Mouse (Mus musculus) E14TG2a.4 (cell line): ENCODE measurements at regions not wholly inside any gene's neighbourhood (a gene's known extent, or its start where the extent isn't known, plus 50 kb on each side); places are given as distances from the start of the nearest gene placed in this dataset.

Experiments
- CTCF ChIP-seq: conservative IDR thresholded peaks from 2 replicates; pipeline ENCODE4 v1.5.1; 2014; ENCODE audit warnings: low read length
- NANOG ChIP-seq: IDR thresholded peaks from 2 replicates; pipeline ENCODE4 v1.6.1; 2014; ENCODE audit warnings: borderline replicate concordance, low read length, mixed read lengths
- POU5F1 ChIP-seq: IDR thresholded peaks from 2 replicates; pipeline ENCODE4 v1.6.1; 2014; ENCODE audit warnings: low read length, borderline replicate concordance

DNA sequence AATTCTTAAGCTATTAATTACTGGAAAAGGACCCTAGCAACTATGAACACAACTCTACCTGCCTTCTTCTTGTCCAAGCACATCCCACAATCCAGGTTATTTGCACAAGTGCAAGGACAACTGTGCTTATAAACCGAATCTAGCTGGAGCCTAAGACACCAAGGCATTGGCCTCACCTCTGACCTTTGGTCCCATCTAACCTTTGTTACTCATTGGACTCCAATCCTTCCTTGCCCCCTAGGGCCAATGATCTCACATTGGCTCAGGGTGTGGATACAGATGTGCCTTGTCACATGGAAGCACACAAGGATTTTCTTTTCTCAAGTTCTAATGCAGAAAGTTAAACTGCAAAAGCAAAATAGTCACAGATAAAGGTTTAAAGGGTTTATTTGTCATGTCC, 444.6 kb upstream of the Ubash3b start:
- TF ChIP-seq CTCF (no peak), NANOG (no peak), POU5F1 (no peak)
